Mouse (Mus musculus) heart, adult 9 months (tissue): Measurements from ENCODE around the gene Capg.

Source experiments
- DNase-seq, 2 experiments: peaks; one replicate each; pipeline ENCODE4 v3.0.0; 2022; ENCODE audit warnings: low spot score in 2 of 2

Gene Capg

DNA sequence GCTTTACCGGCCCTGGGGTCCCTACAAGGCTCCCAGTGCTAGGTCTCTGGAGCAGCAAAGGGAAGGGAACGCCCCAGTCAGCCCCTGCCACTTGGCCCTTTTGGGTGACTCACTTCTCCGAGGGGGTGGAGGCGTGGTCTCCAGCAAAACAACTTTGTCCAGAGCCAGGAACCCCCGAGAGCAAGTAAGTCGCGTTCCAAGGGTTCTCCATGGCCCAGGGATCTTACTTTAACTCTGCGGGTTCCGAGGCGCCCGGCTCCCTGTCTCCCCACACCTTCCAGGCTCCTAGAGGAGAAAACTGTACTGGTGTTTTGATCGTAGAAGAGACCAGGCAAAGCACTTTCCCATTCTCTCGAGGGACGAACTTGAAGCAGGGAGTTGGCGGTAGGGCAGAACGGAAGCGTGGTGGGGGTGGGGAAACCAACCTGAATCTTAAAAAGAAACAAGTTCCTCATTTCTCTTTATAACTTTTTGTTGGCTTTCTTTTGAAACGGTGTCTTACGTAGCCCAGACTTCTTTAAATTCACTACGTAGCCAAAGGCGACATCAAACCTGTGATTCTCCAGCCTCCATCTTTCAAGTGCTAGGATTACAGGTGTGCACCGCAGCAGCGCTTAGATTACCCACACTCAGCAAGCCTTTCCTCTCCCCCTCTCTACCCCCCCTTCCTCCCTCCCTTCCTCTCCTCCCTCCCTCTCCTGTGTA, at the start of gene Capg:
Capg (plus strand) TSS at position 109 of the 705 bp plus-strand sequence.
- peak; percentile 66 to 68 for DNase-seq

DNA sequence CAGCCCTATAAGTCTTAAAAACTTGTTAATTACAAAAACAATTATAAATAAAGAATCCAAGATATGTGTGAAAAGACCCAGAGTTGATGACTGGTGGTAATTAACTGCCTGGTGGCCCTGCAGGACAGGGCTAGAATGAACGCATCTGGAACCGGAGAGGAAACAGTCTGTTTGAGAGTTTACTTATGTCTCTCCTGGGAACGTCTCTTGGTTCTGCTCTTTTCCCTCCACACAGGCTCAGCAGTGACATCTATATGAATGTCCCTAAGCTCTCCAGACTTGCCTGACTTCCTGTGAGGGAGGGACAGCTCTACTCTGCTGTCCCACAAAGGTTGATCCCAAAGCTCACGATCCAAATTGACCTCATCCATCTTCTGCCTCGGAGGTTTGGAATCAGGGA, 45.2 kb upstream of the Capg start:
- no peak for DNase-seq

GRCm38 (mm10) chr6:72503309-72503708, 40.9 kb upstream of the Capg start:
- no peak for DNase-seq

GRCm38 (mm10) chr6:72503939-72504338, 40.3 kb upstream of the Capg start:
- no peak for DNase-seq

DNA sequence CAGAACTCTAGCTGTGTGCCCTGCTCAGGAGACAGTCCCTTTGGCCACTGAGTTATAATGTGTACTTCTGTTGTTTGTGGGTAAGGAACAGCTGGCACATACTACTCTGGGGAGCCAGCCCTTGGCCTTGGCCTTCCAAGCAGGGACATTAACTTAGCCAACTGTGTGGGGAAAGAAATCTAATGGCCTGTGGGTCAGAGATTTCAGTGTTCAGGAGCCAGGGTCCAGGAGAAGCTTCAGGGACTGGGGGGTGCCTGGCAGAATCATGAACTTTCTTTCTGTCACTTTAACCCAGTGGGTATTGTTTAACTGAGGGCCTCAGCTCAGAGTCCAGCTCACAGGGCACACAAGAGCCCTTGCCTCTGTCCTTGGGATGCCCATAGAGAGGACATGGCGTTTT, 38.1 kb upstream of the Capg start:
- DNase-seq, result no peak

DNA sequence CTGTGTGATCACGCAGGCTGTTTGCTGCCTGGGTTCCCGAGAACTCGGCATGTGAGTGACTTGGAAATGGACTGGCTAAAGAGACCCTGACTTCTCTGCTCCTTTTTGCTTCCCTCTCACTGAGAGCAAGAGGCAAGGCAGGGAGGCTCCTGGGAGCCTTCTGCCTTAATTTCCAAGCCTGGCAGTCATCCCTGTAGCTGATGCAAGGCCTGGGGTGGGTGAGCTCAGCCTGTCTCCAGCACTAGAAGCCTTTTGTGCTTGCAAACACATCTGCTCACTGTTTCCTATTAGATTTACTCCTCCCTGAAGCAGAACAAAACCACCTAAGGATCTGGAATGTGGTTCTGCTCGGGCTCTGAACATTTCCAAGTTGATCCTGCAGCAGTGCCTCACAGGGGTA, 35.6 kb upstream of the Capg start:
- no peak for DNase-seq

- no peak for DNase-seq
These were observed 34.2 kb upstream of the Capg start for GRCm38 (mm10) chr6:72509872-72510435.

GRCm38 (mm10) chr6:72510686-72511421, 33.3 kb upstream of the Capg start:
- peak; percentile 41 to 69 for DNase-seq

- DNase-seq, result peak; percentile 93
These were observed 31.7 kb upstream of the Capg start for GRCm38 (mm10) chr6:72512386-72513070.

- no peak for DNase-seq
These were observed 31.1 kb upstream of the Capg start for GRCm38 (mm10) chr6:72513071-72513440.

DNA sequence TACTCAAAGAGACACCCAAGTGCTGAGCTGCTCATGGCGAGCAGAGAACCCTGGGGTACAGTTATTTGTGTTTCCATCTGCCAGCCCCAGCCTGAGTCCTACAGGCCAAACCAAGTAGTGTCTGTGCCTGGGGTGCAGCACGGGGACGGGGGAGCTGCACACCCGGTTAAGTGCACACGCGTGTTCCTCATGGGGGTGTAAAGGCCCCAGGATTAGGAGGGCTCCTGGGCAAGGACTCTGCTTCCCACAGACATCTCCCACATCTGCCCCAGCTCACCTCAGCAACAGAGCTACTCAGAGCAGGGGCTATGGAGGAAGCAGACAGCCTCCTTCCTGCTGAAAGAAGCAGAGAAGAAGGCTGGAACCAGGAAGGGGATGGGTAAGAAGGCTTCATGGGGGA, 28.5 kb upstream of the Capg start:
- DNase-seq, result no peak

DNA sequence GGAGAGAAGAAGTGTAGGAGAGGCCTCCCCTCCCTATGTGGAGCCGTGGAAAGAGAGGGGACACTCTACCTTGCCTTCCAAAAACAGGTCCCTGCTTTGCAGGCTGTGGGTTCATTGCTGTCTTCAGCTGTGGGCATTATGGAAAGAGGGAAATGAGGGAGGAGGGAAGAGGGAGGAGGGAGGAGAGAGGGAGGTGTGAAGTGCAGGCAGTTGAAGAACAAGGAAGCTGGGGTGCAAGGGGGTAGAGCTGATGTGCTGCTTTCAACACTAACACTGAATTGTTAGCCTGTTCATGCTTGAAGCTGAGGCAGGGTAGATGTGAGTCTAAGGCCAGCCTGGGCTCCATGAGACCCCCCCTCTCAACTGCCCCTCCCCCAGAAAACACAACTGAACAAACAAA, 25.3 kb upstream of the Capg start:
- DNase-seq, result no peak

DNA sequence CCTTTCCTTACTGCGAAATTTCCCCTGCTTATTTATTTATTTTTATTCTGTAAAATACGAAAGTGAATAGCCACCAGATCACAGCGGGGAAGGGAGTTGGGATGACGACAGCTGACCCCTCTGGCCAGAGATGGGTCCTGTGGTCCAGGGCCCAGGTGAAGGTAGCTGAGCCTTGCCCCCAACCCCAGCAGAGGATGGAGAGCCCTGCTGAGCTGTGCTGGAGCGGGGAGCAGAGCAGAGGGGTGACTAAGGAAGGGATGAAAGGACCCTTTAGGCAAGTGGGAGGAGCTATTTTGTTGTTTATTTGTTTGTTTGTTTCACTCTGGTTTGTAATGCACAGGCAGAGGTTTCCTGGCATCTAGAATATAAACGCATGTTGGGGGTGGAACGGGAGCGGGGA, 24.9 kb upstream of the Capg start:
- DNase-seq, result no peak

DNA sequence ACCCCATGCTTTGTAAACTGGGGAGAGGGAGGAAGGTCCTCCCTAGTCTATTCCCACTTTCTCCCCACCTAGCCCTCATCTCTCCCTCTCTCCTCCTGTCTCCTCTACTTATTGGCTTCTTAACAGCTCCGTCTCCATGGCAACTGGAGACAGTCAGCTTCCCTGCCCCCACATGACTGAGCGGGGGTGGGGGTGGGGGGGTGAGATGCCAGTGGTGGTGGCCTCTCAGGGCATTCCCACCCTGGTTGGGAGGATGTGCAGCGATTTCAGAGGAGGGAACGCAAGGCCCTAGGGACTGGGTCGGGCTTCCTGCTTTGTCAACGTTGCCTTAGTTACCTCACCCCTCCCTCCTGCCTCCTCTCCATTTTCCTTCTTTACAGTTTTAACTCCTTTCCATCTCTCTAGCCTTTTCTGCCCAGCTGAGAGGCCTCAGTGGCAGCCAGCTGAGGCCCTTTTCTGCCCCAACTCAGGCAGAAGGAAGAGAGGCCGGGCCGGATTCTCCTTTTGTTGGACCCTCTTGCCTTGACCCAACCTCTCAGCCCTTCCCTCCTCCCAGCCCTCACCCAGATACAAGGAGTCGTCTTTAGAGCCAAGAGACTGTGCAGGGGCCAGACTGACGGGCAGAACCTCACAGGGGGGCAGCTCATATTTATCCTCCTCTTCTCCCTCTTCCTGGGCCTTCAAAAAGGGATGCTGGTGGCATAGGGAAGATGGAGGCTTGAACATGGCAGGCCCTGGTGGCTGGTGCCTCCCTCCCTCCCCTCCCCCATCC, 24.1 kb upstream of the Capg start:
- DNase-seq, result peak; percentile 68 to 69

DNA sequence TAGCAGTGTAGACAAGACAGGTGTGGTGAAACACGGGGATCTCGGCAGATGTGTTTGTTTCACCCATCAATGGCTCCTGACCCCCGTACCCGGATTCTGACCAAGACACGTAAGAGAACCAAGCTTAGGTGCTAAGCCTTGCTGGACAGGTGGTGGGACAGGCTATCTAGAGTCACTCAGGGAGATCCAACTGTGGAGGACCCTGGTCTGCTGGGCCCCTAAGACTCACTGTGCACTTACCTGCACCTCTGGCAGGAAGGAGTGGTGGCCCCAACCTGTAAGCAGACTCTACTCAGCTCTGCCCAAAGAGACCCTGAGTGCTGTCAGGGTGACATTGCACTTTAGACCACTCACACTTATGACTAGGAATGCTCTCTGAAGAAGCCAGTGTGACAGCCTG, 23.3 kb upstream of the Capg start:
- DNase-seq, result no peak

- DNase-seq, result no peak
These were observed 22.6 kb upstream of the Capg start, which contains the start of gene Sh2d6 for GRCm38 (mm10) chr6:72521607-72522006. Gene Sh2d6 (minus strand): TSS chr6:72521707.

DNA sequence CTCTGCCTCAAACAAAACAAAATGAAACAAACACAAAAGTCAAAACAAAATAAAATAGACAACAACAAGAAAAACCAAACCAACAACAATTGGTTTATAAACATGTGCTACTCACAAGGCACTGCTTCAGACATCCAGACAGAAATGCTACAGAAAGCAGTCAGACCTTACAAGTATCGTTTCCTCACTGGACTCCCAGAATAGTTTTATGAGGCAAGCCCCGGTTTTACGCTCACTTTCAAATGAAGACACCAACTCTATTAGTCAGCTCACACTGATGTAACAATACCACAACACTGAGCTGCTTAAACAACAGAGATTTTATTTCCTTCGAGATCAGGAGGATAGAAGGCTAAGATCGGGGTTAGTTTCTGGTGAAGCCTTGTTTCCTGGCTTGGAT, 21.9 kb upstream of the Capg start:
- no peak for DNase-seq

DNA sequence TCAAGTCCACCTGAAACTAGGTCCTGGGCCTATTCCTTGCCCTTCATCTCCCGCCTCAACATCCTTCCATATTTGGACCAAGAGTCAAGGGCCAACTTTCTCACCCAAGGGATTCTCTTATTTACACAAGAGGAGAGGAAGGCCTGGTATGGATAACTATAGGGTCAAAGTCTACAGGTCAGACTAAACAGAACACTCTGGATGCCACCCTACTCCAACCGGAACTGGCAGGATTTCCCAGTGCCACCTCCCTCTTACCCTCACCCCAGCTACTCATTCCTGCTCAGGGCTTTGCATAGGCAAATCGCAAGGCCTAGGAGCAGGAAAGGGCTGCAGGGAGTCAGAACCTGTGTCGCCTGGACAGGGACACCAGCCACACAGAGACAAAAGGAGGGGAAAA, 21.0 kb upstream of the Capg start:
- no peak for DNase-seq

DNA sequence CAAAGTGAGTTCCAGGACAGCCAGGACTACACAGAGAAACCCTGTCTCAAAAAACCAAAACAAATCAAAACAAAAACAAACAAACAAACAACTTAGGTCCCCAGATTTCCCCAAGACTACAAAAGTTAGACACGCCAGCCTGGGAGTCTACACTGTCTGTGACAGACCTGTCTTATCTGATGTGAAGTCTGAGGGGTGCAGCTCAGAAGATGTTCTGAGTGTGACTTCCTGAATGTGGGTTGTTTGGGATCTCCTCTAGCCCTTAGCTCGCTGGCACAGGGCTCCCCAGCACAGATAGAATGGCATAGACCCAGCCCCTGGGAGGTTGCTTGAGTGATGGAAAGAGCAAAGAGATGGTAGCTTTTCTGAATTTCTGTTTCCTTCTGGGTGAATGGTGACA, 20.0 kb upstream of the Capg start:
- DNase-seq, result no peak

DNA sequence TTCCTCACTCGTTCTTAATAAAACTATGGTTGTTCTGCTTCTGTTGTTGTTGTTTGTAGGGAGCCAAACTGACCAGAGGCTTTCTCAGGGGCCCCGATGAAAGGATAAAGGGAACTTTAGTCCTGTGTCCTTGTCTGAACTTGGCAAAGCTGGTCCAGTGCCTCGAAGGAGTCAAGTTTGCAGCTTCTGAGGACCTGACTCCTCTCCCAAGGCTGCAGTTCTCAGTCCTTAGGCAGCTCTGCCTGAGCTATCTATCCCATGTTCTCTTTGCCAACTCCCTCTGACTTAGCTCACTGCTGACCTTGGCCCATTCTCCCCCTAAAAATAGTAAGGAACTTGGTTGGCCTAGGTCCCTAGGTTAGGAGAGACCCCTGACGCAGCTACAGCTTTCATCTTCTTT, 17.1 kb upstream of the Capg start:
- no peak for DNase-seq

GRCm38 (mm10) chr6:72528410-72529151, 15.6 kb upstream of the Capg start:
- peak; percentile 64 to 82 for DNase-seq
